In the genomic region with DNA sequence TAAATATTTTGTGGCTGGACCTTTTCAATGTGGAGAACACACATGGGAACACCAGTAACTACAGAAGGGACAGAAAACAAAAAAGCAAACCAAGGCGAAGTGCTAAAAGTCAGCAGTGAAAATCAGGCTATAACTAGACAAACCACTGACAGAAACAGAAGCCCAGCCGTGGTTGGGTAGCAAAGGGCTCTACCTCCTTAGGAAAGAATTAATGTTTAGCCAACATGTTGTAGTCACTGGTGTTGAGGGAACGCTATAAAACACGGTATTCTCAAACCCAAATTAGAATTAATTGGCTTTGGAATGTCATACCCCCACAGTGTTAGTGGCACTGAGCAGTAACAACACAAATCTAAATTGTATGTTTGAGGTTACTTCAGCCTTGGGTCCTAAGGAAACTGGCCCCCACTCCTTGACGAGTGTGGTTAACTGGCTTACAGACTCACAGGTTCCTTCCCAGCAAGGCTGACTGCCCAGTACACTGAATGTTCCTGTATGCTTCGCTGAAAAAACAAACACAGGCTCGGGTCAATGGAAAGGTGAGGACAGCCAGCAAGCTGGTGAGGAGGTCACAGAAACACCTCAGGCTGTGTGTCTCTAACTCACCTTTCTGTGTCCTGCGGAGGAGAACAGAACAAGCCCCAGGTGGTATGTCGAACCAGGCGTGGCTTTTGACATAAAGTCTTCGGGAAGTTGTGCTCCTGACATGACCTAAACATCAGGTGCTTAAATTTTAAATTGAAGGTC, we compare ENCODE assay signal across 14 mouse cellular contexts.
A peak's percentile ranks its signal among the peaks of the same experiment; 100 is the strongest.
DNase-seq lines count a peak whose midpoint lies in the region.
"Had no signal": no experiment of that assay in that cellular context is flagged by ENCODE, and none has a peak within 500 bp of the region (broad histone marks: within the 10 kb centered on the region; RNA-seq: fewer than 3 reads in every experiment).

No protein-coding gene starts in this region.

- DNase-seq in embryo, embryonic 10.5 days (ENCODE audit: low spot score), result peak; percentile 14
- DNase-seq in embryo, embryonic 10 days (ENCODE audit: low spot score), result no peak
- peak; percentile 11 to 25 for DNase-seq in lung, adult 18-20 months
- DNase-seq in lung, postnatal 25 days (ENCODE audit: low spot score), result no peak
- peak; percentile 56 for DNase-seq in kidney, postnatal 10 days
- DNase-seq in yolk sac, embryonic 10.5 days (ENCODE audit: low spot score), result peak; percentile 18
- no peak for DNase-seq in B cell, adult 2 months
- DNase-seq in spleen, adult 12 weeks (ENCODE audit: low spot score), result no peak
- DNase-seq: adrenal gland, postnatal 36 days; cerebellum, adult 2 months; gastrocnemius, adult 2 months; heart, adult 18-20 months; lung, postnatal 14 days; thymus, postnatal 14 days had no signal

Comparison
In these comparisons a context has a peak if more than half of its experiments do, and no peak if none do; other contexts are left out.
1. DNase-seq: peak in embryo, embryonic 10.5 days (single experiment), lung, adult 18-20 months (2 of 2), kidney, postnatal 10 days (single experiment) and yolk sac, embryonic 10.5 days (single experiment); none in embryo, embryonic 10 days (single experiment), lung, postnatal 25 days (single experiment), B cell, adult 2 months (0 of 2) and spleen, adult 12 weeks (single experiment).